Mouse (Mus musculus): ENCODE data around the gene Alox5. TPM values are rescaled to one million over a fixed set of nuclear protein-coding genes. Genes with fewer than 3 reads are reported as not detected.

Alox5 gene
- total and polyA plus RNA-seq, 3 experiments: not detected

GRCm38 (mm10) chr6:116386045-116386415, 74.9 kb downstream of the Alox5 start:
- no peak for DNase-seq (ENCODE audit: extremely low read depth)
- Histone ChIP-seq H3K9me3 (replicated peaks; ENCODE audit: low read length) (no peaks in the 10 kb centered on the region), H3K4me3 (replicated peaks in 1 of 3; ENCODE audit: low read depth in 2 of 3, low read length in 2 of 3, poor library complexity in 1 of 3) (no peak overlapping the region), H3K27ac (ENCODE audit: insufficient read depth, low read depth) (no peak overlapping the region), H3K4me2 (ENCODE audit: insufficient read depth, low read depth, poor library complexity, severe bottlenecking) (no peak overlapping the region), H3K27me3 (replicated peaks) (no peaks in the 10 kb centered on the region), H3K36me3 (replicated peaks in 1 of 2; ENCODE audit: control insufficient read depth in 1 of 2, insufficient read depth in 1 of 2, low read length in 1 of 2) (no peaks in the 10 kb centered on the region), H3K79me2 (replicated peaks; ENCODE audit: control insufficient read depth, extremely low read depth, insufficient read depth, poor library complexity, severe bottlenecking) (no peaks in the 10 kb centered on the region), H3K4me1 (ENCODE audit: control insufficient read depth in 1 of 2, insufficient read depth in 2 of 2) (peaks cover 8 to 44% of the 10 kb centered on the region in 2 experiments), H3K9ac (ENCODE audit: insufficient read depth, low read depth) (no peak overlapping the region)
- in situ Hi-C loops (cut with MboI; ENCODE audit: low pct_ligation_motif_present, low pct_unique_long_range_greater_than_20kb, low sequenced_read_pairs): no loop called here
- dilution Hi-C loops (cut with MboI; ENCODE audit: extremely low pct_ligation_motif_present, extremely low pct_unique_long_range_greater_than_20kb, low sequenced_read_pairs): no loop called here
- TF ChIP-seq SMC3 (IDR thresholded peaks at IDR 0.05; ENCODE audit: low read depth, low read length): no peak

GRCm38 (mm10) chr6:116385194-116386044, 75.6 kb downstream of the Alox5 start:
- in situ Hi-C loops (cut with MboI; ENCODE audit: low pct_ligation_motif_present, low pct_unique_long_range_greater_than_20kb, low sequenced_read_pairs): no loop called here
- dilution Hi-C loops (cut with MboI; ENCODE audit: extremely low pct_ligation_motif_present, extremely low pct_unique_long_range_greater_than_20kb, low sequenced_read_pairs): no loop called here
- H3K4me1 ChIP-seq (ENCODE audit: control insufficient read depth in 1 of 2, insufficient read depth in 2 of 2): peaks cover 8 to 50% of the 10 kb centered on the region in 2 experiments
- H3K4me3 ChIP-seq (replicated peaks in 1 of 3; ENCODE audit: low read depth in 2 of 3, low read length in 2 of 3, poor library complexity in 1 of 3): no peak overlapping the region
- TF ChIP-seq ETS1 (conservative IDR thresholded peaks at IDR 0.05; ENCODE audit: low read depth, low read length) (no peak), GABPA (IDR thresholded peaks at IDR 0.05; ENCODE audit: insufficient replicate concordance, low read depth, low read length) (no peak), TCF12 (IDR thresholded peaks at IDR 0.05; ENCODE audit: low read depth, low read length) (no peak), JUN (IDR thresholded peaks at IDR 0.05; ENCODE audit: insufficient read depth, low read depth, low read length) (no peak), CTCF (conservative IDR thresholded peaks at IDR 0.05 in 1 of 2, IDR thresholded peaks at IDR 0.05 in 1 of 2; ENCODE audit: low read depth in 2 of 2, low read length in 2 of 2) (no peak), CHD1 (IDR thresholded peaks at IDR 0.05; ENCODE audit: low read depth, low read length) (no peak), KAT2A (IDR thresholded peaks at IDR 0.05; ENCODE audit: insufficient replicate concordance, low read length) (no peak), ELF1 (IDR thresholded peaks at IDR 0.05; ENCODE audit: low read depth, low read length) (no peak), HCFC1 (IDR thresholded peaks at IDR 0.05; ENCODE audit: low read depth, low read length) (no peak), SIN3A (IDR thresholded peaks at IDR 0.05; ENCODE audit: low read length) (no peak)
- H3K27me3 ChIP-seq (replicated peaks): no peaks in the 10 kb centered on the region
- no peak overlapping the region for H3K9ac ChIP-seq (ENCODE audit: insufficient read depth, low read depth)
- no peak for DNase-seq (ENCODE audit: extremely low read depth)
- no peaks in the 10 kb centered on the region for H3K79me2 ChIP-seq (replicated peaks; ENCODE audit: control insufficient read depth, extremely low read depth, insufficient read depth, poor library complexity, severe bottlenecking)
- no peak overlapping the region for H3K4me2 ChIP-seq (ENCODE audit: insufficient read depth, low read depth, poor library complexity, severe bottlenecking)
- H3K36me3 ChIP-seq (replicated peaks in 1 of 2; ENCODE audit: control insufficient read depth in 1 of 2, insufficient read depth in 1 of 2, low read length in 1 of 2): no peaks in the 10 kb centered on the region
- H3K27ac ChIP-seq (ENCODE audit: insufficient read depth, low read depth): no peak overlapping the region
- no peaks in the 10 kb centered on the region for H3K9me3 ChIP-seq (replicated peaks; ENCODE audit: low read length)

- H3K4me3 ChIP-seq (replicated peaks in 1 of 3; ENCODE audit: low read depth in 2 of 3, low read length in 2 of 3, poor library complexity in 1 of 3): peak overlapping the region in 1 of 3 experiments; percentile 29
- H3K4me1 ChIP-seq (ENCODE audit: control insufficient read depth in 1 of 2, insufficient read depth in 2 of 2): peaks cover 11 to 61% of the 10 kb centered on the region in 2 experiments
- TF ChIP-seq ETS1 (conservative IDR thresholded peaks at IDR 0.05; ENCODE audit: low read depth, low read length) (peak; percentile 24; the same call in 1 of the 2 replicates), TBP (conservative IDR thresholded peaks at IDR 0.05; ENCODE audit: low read depth, low read length) (no peak), USF1 (IDR thresholded peaks at IDR 0.05; ENCODE audit: low read depth, low read length) (peak; percentile 9; the same call in 1 of the 2 replicates), ELF1 (IDR thresholded peaks at IDR 0.05; ENCODE audit: low read depth, low read length) (no peak), MYC (IDR thresholded peaks at IDR 0.05; ENCODE audit: low read depth, low read length) (no peak), IRF4 (IDR thresholded peaks at IDR 0.05; ENCODE audit: low read depth, low read length) (0 out of 2 replicates have a peak, but pooled peaks have one; percentile 12), BHLHE40 (IDR thresholded peaks at IDR 0.05; ENCODE audit: low read depth, low read length) (peak; percentile 66), MAZ (IDR thresholded peaks at IDR 0.05; ENCODE audit: low read depth, low read length) (no peak), ZC3H11A (IDR thresholded peaks at IDR 0.05; ENCODE audit: low read depth, low read length) (no peak)
- peak overlapping the region; percentile 22; the same call in 1 of the 2 replicates for H3K4me2 ChIP-seq (ENCODE audit: insufficient read depth, low read depth, poor library complexity, severe bottlenecking)
- DNase-seq (ENCODE audit: extremely low read depth): peak; percentile 41
- dilution Hi-C loops (cut with MboI; ENCODE audit: extremely low pct_ligation_motif_present, extremely low pct_unique_long_range_greater_than_20kb, low sequenced_read_pairs): no loop called here
- H3K9ac ChIP-seq (ENCODE audit: insufficient read depth, low read depth): no peak overlapping the region
- in situ Hi-C loops (cut with MboI; ENCODE audit: low pct_ligation_motif_present, low pct_unique_long_range_greater_than_20kb, low sequenced_read_pairs): no loop called here
- no peaks in the 10 kb centered on the region for H3K9me3 ChIP-seq (replicated peaks; ENCODE audit: low read length)
- peaks cover 0 to 4% of the 10 kb centered on the region in 2 experiments for H3K36me3 ChIP-seq (replicated peaks in 1 of 2; ENCODE audit: control insufficient read depth in 1 of 2, insufficient read depth in 1 of 2, low read length in 1 of 2)
- H3K79me2 ChIP-seq (replicated peaks; ENCODE audit: control insufficient read depth, extremely low read depth, insufficient read depth, poor library complexity, severe bottlenecking): no peaks in the 10 kb centered on the region
- no peak overlapping the region for H3K27ac ChIP-seq (ENCODE audit: insufficient read depth, low read depth)
- no peaks in the 10 kb centered on the region for H3K27me3 ChIP-seq (replicated peaks)
These were observed 77.4 kb downstream of the Alox5 start for GRCm38 (mm10) chr6:116383582-116383981.

Data from CH12.LX (cell line).